Comparison of ENCODE assay signal across 15 mouse cellular contexts in the genomic region with DNA sequence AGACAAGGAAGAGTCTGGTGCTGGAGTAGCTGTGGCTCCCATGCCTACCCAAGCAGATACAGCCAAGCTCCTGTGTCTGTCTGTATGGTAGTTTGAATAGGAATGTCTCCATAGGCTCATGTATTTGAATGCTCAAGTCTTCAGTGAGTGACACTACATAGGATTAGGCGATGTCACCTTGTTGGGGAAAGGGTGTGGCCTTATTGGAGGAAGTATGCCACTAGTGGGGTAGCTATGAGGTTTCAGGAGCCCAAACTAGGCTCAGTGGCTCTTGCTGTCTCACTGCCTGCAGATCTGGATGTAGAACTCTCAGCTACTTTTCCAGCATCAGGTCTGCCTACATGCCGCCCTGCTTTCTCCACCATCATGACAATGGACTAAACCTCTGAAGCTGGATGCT.
DNase-seq lines count a peak whose midpoint lies in the region; ATAC-seq and TF ChIP-seq lines count a peak whose summit lies in the region.
"Had no signal": no experiment of that assay in that cellular context is flagged by ENCODE, and none has a peak within 500 bp of the region (broad histone marks: within the 10 kb centered on the region; RNA-seq: fewer than 3 reads in every experiment).

No protein-coding gene starts in this region.

- no peak overlapping the region for H3K4me3 ChIP-seq in lung, postnatal 0 days (ENCODE audit: low read depth, low read length)
- no peak overlapping the region for H3K4me3 ChIP-seq in layer of hippocampus, adult 2 months

- TF ChIP-seq EP300 in lung, postnatal 0 days (IDR thresholded peaks at IDR 0.05) = no peak

- no peak for TF ChIP-seq CTCF in lung, postnatal 0 days (IDR thresholded peaks at IDR 0.05)
- TF ChIP-seq CTCF in layer of hippocampus, adult 2 months (conservative IDR thresholded peaks at IDR 0.05) = no peak

- no peak overlapping the region for H3K9ac ChIP-seq in lung, postnatal 0 days (replicated peaks; ENCODE audit: low read depth)

- peaks cover 8% of the 10 kb centered on the region; the same call in 1 of the 2 replicates for H3K4me1 ChIP-seq in lung, postnatal 0 days (ENCODE audit: insufficient read depth, low read depth, low read length)

- H3K27ac ChIP-seq in lung, postnatal 0 days (ENCODE audit: low read length) = no peak overlapping the region
- H3K27ac ChIP-seq in layer of hippocampus, adult 2 months = no peak overlapping the region

- no peaks in the 10 kb centered on the region for H3K27me3 ChIP-seq in lung, postnatal 0 days (replicated peaks; ENCODE audit: insufficient read depth, low read length)
- H3K27me3 ChIP-seq: CH12.LX, Patski had no signal

- H3K36me3 ChIP-seq in lung, postnatal 0 days (ENCODE audit: insufficient read depth, low read length) = no peaks in the 10 kb centered on the region
- H3K36me3 ChIP-seq: G1E had no signal

- WGBS in lung, postnatal 0 days = 83% methylated on average over 2 of the region's 2 CpGs

- no peaks in the 10 kb centered on the region for H3K9me3 ChIP-seq in lung, postnatal 0 days (ENCODE audit: low read length)

- DNase-seq in lung, postnatal 0 days (ENCODE audit: low spot score) = no peak
- DNase-seq in layer of hippocampus, postnatal 14 days (ENCODE audit: low spot score in 2 of 2) = no peak
- DNase-seq in layer of hippocampus, adult 2 months (ENCODE audit: low spot score in 2 of 2) = no peak
- DNase-seq: B cell, adult 2 months; cerebellum, adult 11 months; cerebellum, adult 11-12 months; cerebellum, adult 18-20 months had no signal

- H3K4me2 ChIP-seq in lung, postnatal 0 days (replicated peaks; ENCODE audit: low read depth, low read length) = no peak overlapping the region

- ATAC-seq in granulocyte monocyte progenitor cell, adult 5-6 weeks (replicated peaks; ENCODE audit: poor library complexity, severe bottlenecking) = peak; percentile 56
- ATAC-seq in megakaryocyte, adult 5-6 weeks (ENCODE audit: poor library complexity, severe bottlenecking) = peak; percentile 39; the same call in 1 of the 2 replicates
- ATAC-seq in megakaryocyte progenitor cell, adult 5-6 weeks (replicated peaks; ENCODE audit: poor library complexity) = peak; percentile 52
- no peak for ATAC-seq in lung, postnatal 0 days
- ATAC-seq: activated CD4-positive, CD25-positive, alpha-beta regulatory T cell, adult 4 months; CD4-positive, CD25-positive, alpha-beta regulatory T cell, adult 4 months; Patski had no signal
